Mouse (Mus musculus) 3T3-L1 (cell line): Measurements from ENCODE around the gene Dmxl2.
A peak's percentile ranks its signal among the peaks of the same experiment; 100 is the strongest.

ENCODE experiments used
- DNase-seq: peaks from one replicate; pipeline ENCODE4 v3.0.0-alpha.2; 2015; ENCODE audit warnings: low read depth, low spot score

Gene Dmxl2

DNA sequence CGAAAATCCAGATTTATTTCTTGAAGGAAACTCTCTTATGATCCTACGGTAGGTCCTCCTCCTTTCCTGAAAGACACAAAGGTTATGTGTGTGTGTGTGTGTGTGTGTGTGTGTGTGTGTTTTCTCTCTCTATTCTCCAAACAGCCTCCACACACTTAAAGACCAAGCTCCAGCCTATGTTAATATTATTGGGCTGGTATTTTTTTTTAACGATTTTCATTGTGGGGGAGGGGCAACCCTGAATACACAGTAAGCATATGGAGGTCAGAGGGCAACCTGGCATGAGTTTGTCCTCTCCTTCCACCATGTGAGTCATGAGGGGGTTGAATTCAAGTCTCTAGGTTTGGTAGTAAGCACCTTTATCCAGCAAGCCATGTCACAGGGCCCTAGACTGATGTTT, 1.6 kb downstream of the Dmxl2 start:
- peak; percentile 2 for DNase-seq

DNA sequence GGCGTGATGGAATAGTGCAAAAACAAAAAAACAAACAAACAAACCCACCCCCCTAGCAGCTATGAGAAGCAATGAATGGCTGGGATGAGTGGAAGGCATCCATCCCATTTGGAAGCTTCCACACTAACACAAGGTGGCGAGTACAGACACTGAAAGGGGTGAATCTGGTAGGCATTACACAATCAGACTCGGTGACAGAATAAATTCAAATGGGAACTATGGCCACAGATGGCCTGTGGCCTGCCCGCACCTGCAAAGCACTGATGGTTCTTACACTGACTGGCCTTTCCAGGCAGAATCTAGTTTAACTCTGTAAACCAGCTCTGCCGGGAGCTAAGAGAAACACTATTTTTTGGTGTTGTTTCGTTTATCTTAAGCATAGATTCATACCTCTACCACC, 2.1 kb downstream of the Dmxl2 start:
- no peak for DNase-seq

DNA sequence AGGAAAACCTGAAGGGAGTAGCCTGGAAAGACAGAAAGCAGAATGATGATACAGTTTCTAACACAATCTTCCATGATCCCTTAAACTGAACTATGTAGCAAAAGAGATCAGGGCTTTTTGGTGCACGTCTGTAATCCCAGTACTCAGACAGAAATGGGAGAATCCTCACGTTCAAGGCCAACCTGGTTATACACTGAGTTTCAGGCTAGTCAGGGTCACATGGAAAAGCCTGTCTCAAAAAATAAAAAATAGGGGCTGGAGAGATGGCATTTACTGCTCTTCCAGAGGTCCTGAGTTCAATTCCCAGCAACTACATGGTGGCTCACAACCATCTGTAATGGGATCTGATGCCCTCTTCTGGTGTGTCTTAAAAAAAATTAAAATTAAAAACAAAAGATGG, 11.0 kb downstream of the Dmxl2 start:
- DNase-seq = no peak

DNA sequence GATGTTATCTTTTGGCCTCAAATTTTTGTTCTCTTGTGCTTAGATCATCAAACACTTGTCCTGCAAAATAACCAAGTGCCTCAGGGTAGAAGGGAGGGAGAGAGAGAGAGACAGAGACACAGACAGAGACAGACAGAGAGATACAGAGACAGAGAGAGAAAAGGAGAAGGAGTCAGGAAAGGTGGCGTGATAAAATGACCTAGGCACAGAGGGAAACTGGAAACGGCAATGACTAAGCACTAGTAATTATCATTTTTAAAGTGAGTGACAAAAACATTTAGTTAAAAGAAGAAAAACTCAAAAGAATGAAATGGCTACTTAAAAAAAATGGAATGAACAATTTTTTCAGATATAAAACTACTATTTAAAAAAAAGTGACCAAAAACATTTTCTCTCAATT, 11.8 kb downstream of the Dmxl2 start:
- DNase-seq = no peak

DNA sequence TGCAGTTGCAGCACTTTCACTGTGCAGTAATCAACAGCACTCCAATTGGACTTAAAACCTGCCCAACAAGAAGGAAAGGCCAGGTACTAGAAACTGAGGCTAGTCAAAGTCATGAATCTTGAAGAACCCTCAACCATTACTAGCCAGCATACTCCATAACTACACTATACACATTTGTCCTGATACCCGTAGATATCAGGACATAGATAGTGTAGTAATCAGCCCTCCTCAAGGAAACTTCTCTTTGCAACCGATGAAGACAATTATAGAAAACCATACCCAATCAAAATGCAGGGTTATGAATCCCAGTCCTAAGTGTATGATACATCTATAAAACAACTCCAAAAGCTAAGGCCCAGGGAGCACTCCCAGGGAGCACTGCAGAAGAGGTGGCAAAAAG, 16.5 kb downstream of the Dmxl2 start:
- DNase-seq = no peak

DNA sequence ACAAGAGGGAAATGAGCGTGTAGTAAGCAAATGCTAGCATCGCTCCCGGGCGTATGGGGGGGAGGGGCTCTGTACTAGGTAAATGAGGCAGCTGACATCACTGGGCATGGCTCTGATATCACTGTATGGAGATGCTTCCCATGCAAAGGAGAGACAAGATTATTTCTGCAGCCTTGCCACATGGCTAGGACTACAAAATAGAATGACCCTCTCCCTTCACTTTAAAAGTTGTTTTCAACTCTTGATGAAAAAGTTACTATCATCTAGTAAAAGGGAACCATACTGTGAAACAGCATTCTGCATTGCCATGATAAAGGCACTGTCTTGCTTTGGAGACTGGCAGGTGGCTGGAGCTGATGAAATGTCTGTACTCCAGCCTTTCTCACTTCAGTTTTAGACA, 18.2 kb downstream of the Dmxl2 start:
- DNase-seq = no peak

DNA sequence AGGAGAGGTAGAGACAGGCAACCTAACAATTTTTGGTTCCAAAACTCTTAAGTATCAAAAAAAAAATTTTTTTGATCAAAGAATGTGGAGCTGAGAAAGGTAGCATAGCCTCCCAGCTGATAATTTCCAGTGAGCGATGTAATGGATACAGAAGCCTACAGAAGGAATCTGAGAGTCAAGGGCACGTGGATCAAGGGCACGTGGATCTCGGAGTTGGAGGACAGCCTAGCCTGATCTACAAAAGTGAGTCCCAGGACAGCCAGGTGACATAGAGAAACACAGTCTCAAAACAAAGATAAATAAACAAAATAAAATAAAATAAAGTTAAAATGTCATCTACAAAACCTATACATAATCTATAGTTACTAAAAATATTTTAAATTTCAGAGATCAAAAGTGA, 18.7 kb downstream of the Dmxl2 start:
- no peak for DNase-seq

DNA sequence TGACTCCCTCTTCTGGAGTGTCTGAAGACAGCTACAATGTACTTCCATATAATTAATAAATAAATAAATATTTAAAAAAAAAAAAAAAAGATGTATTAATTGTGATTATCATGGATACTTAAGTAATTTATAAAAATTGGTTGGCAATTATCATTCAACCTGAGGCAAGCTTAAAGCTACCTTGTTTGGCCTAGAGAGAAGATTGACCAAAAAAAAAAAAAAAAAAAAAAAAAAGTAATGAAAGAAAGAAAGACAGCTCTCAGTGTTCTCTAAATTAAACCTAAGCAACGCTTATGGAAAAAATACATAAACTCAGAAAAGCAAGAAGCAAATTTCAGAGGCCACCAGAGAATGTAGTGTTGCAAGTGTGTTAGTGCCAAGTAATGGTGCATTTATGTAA, 22.4 kb downstream of the Dmxl2 start:
- DNase-seq = no peak

DNA sequence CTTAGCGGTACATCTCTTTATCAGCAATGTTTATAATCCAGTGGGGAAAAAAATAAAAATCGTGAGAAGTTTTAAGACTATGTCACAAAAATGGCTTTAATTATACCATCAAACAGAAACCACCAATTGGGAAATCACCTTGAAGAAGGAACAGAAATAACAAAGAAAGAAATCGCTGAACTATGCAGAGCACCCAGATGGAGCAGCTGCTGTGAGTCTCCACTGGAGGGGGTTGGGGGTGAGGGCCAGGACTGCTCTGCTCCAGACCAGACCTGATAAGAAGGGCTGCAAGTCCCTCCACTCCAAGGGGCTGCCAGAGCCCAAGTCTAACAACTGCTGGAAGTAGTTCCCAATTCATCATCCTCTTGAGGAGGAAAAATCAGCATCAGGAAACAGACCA, 23.3 kb downstream of the Dmxl2 start:
- DNase-seq = no peak

DNA sequence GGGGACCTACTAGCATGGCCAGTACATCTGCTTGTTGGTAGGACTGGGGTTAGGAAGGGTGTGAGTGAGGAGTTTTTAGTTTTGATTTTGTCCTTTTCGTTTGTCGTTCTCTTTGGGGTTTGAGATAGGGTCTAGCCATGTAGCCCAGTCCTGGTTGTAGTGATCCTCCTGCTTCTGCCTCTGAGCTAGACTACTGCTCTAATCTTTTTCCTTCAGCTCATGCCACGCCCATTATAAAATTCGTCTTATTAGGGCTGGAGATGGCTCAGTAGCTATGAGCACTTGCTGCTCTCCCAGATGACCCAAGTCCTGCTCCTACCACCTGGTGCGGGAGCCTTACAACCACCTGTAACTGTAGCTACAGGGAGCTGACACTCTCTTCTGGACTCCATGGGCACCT, 26.9 kb downstream of the Dmxl2 start:
- DNase-seq = no peak

DNA sequence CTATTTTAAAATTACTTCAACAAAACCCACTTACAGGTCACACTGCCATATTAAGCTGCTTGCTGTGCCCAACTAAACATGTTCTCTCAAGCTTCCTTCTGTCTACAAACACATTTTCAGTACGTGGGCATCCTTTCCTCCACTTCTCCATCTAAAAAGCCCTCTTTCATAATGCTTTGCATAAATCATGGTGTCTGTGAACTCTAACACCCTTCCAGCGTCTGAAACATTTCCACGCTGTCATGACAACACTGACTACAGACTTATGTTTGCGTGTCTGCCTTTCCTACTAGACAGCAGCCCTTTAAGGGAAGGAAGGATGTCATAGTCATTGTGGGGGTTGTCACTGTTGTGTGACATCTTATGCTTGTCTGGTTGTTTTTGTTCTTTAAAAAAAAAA, 27.4 kb downstream of the Dmxl2 start:
- DNase-seq = no peak

DNA sequence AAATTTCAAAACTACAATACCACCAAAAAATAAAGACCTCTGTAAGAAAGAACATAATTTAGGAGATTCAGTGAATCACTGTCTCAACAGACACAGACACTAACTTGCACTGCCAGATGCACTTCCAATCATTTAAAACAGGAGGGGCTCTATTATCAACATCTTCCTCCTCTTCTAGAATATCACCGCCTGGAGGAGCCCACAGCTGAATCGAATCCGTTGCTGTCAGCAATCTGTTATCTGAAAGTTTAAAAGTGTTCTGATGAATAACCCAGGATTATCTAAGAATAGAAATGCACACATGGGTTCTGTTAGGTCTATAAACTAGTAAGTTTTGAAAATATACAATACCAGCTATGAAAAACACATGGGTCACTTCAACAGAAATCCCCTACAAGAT, 28.6 kb downstream of the Dmxl2 start:
- DNase-seq = no peak

DNA sequence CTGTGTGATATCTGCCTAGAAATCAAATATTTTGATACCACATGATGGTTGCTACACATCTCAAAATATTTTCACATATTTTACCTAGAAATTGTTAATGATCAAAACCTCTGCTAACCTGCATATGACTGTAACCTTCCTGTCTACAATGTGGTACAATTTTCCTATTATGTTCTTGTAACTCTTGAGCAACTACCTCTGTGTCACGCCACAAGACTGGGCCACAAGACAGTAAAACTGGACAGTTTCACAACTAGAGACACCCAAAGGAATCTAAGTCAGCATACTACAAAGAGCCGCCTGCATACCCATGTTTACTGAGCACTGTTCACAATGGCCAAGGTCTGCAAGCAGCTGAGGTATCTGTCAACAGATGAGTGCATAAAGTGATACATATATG, 32.1 kb downstream of the Dmxl2 start:
- DNase-seq = no peak

DNA sequence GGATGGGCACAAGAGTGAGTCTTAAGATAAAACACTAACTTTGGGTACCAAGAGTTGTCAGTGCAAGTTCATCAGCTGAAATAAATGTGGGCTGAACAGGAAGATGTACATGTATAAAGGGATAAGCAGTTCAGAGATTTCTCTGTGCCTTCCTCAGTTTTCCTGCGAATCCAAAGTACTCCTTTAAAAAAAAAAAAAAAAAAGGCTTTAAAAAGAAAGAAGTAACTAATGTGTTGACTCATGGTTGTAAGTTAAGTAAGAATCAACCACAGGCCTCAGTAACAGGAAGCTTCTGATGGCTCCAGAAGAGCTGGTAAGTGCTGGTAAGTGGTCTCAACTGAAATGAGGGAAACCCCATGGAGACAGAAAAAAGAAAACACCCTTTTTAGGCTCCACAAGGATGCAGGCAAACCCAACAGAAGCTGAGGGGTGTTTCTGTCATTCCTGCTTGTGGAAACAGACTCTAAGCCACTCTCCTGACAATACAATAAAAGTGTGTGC, 33.9 kb downstream of the Dmxl2 start:
- peak; percentile 6 for DNase-seq

DNA sequence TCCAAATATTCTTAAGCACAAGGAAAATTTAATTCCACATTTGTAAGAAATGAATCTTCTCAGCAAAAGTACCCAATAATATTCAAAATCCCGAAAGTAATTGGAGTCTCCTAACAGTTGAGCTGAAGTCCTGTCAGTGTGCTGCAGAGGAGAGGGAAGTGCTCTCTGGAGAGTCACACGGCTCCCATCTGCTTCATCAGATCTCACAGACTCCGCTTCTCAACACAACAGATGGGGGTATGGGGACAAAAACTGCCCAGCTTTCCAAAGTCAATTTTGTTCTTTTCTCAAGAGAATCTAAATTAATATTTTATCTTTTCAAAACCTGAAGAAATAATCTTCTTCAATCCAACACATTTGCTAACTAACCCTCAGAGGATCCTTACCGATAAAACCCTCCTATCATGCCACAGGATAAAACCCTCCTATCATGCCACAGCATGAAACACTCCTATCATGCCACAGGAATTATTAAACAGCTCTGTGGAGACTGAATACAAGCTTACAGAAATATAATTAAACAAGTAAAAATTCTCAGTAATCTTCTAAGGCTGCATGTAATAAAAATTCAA, 37.9 kb downstream of the Dmxl2 start:
- DNase-seq = no peak

DNA sequence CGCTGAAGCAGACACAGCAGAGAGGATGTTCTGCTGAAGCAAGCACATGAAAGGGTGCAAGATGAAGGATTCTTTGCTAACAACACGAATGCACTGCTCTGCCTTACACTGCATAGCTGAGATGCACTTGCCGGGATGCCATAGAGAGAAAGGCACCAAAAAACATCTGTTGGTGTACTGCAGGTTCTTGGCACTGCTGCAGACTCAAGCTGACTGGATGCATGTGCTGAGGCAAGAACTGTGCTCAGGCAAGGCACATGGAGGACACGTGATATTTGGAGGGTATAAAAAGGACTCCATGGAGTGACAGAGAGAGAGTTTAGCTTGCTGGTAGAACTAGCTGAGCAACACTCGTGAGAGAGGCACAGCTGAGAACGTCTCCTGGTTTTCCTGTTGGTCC, 62.4 kb downstream of the Dmxl2 start:
- DNase-seq = no peak

DNA sequence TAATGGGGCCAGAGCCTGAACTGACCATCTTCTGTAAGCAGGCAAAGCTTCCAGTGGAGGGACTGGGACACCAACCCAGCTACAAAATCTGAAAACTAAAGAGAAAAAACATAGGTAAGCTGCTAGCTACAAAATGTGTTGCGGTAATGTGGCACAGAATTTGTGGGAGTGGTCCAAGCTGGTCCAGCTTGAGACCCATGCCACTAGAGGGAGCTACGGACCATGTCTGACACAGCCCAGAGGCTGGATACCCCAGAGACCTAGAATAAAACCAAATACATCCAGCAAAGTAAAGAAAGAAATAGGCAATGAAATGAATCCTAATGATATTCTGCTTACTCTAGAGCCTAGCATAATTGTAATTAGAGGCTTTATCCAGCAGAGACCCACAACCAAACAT, 63.2 kb downstream of the Dmxl2 start:
- peak; percentile 51 for DNase-seq

DNA sequence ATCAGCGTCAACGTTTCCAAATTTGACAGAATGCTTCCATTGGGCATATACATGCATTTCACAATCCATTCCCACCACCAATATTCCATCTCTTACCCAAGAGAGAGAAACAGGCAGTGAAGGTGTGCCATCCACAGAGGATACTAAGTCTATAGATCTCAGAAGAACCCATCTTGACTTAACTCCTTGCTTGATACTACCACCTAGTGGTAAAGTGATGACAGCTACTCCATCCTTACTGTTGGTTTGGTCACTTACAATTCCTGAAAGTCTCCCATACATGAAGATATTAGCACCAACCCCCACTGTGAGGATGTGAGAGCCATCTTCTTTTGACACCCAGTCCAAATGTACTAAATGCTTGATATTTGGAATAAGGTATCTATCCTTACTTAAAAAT, 85.2 kb downstream of the Dmxl2 start:
- peak; percentile 50 for DNase-seq

DNA sequence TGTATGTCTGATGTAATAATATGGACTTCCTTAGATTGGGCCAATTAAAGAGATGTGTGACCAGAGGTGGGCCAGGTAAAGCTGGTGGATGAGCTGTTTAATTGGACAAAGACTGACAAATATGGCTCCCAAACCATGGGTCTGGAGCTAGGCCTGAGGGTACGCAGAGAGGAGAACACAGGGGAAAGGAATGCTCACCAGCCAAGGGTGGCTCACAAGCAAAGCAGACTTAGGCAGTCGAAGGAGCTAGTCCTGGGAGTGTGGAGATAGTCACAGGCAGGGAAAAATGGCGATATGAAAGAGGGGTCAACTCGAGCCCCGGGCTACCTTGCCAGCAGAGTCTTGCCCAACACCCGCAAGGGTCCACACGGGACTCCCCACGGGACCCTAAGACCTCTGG, 144.7 kb downstream of the Dmxl2 start:
- no peak for DNase-seq

DNA sequence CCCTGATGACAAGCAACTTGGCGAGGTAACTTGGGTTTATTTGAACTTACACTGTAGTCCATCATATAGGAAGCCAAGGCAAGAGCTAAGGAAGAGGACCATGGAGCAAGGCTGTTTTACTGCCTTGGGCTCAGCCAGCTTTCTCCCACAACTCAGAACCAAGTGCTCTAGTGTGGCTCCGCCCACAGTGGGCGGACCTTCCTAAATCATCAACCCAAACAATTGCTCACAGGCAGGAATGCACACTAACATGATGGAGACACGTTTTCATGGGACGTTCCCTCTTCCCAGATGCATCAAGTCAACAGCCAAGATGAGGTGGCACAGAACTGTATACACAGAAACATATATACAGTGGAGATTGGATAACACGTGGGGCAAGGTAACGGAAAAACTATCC, 159.4 kb downstream of the Dmxl2 start:
- DNase-seq = no peak

DNA sequence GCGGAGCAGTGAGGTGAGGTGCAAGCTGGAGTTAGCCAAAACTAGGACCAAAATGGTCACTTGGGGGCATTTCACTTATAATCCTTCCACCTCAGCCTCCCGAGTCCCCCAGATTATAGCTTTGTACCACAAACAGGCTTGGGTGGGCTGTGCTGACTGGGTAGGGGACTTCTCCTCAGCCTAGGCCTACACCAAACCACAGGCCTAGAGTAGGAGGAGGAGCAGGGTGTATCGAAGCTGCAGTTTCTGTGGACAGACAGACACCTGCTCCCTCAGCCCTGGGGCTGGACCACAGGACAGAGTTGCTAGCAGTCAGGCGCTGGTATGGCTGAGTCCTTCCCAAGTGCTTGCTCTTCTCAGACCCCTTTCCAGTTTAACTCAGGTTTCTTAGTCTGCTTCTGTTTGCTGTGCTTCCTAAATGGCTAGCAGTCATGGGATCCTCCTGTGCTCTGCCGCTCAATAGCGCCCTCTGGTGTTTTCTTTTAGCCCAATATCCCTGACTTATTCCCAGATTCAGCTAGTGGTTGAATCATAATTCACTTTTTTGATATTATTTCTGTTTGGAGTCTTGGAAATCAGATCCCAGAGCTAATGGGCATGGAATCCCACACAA, 164.8 kb downstream of the Dmxl2 start:
- DNase-seq = peak; percentile 78

DNA sequence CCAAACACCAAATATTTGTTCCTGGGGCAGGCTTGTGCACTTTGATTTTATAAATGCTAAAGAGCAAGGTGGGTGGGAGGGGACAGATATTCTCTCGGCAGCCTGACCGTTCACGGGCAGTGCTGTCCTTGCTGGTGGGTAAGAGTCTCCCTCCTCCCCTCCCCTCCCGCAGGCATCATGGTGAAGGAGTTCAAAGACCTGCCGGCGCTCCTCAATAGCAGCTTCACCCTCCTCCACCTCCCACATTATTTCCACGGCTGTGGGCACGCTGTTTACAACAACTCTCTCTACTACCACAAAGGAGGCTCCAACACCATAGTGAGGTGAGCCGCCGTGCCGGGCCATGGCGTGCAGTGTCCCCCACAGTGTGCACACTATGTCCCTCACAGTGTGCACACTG, 165.8 kb downstream of the Dmxl2 start:
- no peak for DNase-seq

DNA sequence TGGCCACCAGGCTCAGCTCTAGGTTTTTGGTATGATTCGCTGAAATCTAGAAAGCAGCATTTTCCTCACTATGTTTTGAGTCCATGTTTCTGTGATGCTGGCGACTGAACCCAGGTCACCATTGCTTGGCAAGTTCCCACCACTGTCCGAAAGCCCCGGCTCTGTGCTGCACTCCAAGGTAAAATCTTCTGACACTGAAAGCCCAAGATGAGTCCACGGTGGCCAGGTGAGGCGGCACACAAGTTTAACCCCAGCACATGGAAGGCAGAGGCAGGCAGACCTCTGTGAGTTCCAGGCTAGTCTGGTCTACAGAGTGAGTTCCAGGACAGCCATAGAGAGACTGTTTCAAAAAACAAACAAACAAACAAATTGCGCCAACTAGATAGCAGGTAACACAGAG, 172.2 kb downstream of the Dmxl2 start:
- no peak for DNase-seq

DNA sequence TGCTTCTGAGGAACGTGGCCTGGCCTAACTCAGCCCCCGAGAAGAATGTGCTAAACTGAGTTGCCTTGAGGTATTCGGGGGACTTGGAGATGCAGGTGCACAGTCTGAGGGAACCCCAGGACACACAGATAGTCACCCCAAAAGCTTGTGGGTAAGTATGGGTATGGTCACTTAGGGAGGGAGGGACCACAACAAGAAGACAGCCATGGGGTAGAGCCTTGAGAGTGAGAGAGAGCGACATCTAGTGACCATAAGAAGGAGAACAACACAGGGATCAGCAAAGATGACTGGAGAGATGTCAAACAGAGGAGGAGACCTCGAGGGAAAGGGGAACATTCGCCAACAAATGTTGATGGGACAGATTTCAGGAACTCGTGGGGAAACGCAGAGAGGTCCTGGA, 178.0 kb downstream of the Dmxl2 start:
- peak; percentile 41 for DNase-seq
